Mouse (Mus musculus): ENCODE measurements around the gene Mff. TPM values are rescaled to one million over a fixed set of nuclear protein-coding genes. Genes with fewer than 3 reads are reported as not detected.
A peak's percentile ranks its signal among the peaks of the same experiment; 100 is the strongest.

Gene Mff
- polyA plus RNA-seq, 1 experiment from 2014 or later: 239 TPM

DNA sequence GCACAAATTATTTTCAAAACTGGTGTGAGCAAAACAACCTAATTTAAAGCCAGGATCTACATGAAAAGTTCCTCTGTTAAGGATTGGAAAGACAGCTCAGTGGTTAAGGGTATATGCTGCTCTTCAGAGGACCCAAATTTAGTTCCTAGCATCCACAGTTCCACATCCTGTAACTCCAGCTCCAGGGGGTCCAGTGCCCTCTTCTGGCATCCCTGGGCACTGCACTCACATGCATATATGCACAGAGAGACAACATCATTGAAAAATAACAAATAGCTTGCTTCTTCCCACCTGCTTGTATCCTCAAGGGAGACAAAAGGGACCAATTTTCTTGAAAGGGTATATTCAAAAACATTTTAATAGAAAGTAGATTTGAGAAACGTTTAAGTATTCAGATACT, 37.6 kb downstream of the Mff start:
- ATAC-seq (ENCODE audit: low FRiP score, low TSS enrichment): no peak
- Histone ChIP-seq H3K27me3 (ENCODE audit: control insufficient read depth, insufficient read depth, low read length) (no peaks in the 10 kb centered on the region), H3K36me3 (ENCODE audit: control insufficient read depth, insufficient read depth, low read length) (peaks cover 5% of the 10 kb centered on the region; the same call in 1 of the 2 replicates), H3K9ac (ENCODE audit: low read depth, low read length) (no peak overlapping the region), H3K4me1 (ENCODE audit: control insufficient read depth, insufficient read depth, low read length) (no peaks in the 10 kb centered on the region), H3K4me3 (ENCODE audit: low read length) (no peak overlapping the region), H3K4me2 (replicated peaks; ENCODE audit: low read depth, low read length) (no peak overlapping the region), H3K9me3 (ENCODE audit: control insufficient read depth, low read length) (no peaks in the 10 kb centered on the region), H3K27ac (ENCODE audit: low read depth, low read length) (no peak overlapping the region)
- 91% methylated on average over 1 of the region's 1 CpGs for WGBS

DNA sequence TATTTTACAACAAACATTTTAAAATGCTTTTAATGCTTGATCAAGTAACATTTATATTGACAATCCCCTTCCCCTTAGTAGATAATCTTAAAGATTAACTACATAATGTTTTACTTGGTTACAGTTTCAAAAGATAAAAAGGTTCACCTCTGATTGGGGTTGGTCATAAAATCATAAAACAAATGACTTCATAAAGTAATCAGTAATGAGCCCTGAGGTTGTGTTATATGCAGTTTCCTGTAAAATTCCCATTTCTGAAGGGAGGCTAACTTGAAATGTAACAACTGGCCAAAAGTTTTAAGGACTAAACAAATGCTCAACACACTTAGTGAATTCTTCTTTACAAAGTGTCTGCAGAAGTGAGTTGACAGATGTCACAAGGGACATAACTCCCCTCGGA, 41.5 kb downstream of the Mff start:
- H3K4me2 ChIP-seq (replicated peaks; ENCODE audit: low read depth, low read length): no peak overlapping the region
- WGBS: 38% methylated on average over 1 of the region's 1 CpGs
- no peak overlapping the region for H3K4me3 ChIP-seq (ENCODE audit: low read length)
- H3K27me3 ChIP-seq (ENCODE audit: control insufficient read depth, insufficient read depth, low read length): no peaks in the 10 kb centered on the region
- ATAC-seq (ENCODE audit: low FRiP score, low TSS enrichment): no peak
- H3K4me1 ChIP-seq (ENCODE audit: control insufficient read depth, insufficient read depth, low read length): no peaks in the 10 kb centered on the region
- peaks cover 5% of the 10 kb centered on the region; the same call in 1 of the 2 replicates for H3K36me3 ChIP-seq (ENCODE audit: control insufficient read depth, insufficient read depth, low read length)
- H3K27ac ChIP-seq (ENCODE audit: low read depth, low read length): peak overlapping the region; percentile 17; the same call in 1 of the 2 replicates
- no peak overlapping the region for H3K9ac ChIP-seq (ENCODE audit: low read depth, low read length)
- H3K9me3 ChIP-seq (ENCODE audit: control insufficient read depth, low read length): no peaks in the 10 kb centered on the region

DNA sequence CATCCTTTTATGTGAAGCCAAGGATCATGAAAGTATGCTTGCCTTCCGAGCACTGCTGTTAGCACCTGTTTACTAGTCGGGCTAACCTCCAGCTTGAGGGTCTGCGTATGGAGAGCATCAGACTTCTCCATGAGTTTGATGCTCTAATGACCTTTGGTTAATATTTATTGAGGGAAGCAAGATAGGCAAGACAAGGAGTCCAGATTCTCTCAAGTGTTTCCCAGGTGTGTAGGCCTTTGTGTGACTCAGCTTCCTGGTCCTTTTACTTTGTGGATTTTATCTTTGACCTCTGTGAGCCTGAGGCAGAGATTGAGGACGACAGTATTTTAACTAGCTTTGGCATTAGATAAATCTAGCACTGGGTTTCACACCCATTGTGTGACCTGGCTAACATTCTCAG, 42.0 kb downstream of the Mff start:
- Histone ChIP-seq H3K27me3 (ENCODE audit: control insufficient read depth, insufficient read depth, low read length) (no peaks in the 10 kb centered on the region), H3K36me3 (ENCODE audit: control insufficient read depth, insufficient read depth, low read length) (peaks cover 5% of the 10 kb centered on the region; the same call in 1 of the 2 replicates), H3K9me3 (ENCODE audit: control insufficient read depth, low read length) (no peaks in the 10 kb centered on the region), H3K4me2 (replicated peaks; ENCODE audit: low read depth, low read length) (no peak overlapping the region), H3K4me3 (ENCODE audit: low read length) (no peak overlapping the region), H3K4me1 (ENCODE audit: control insufficient read depth, insufficient read depth, low read length) (no peaks in the 10 kb centered on the region), H3K9ac (ENCODE audit: low read depth, low read length) (no peak overlapping the region), H3K27ac (ENCODE audit: low read depth, low read length) (peak overlapping the region; percentile 17; the same call in 1 of the 2 replicates)
- 54% methylated on average over 4 of the region's 4 CpGs for WGBS
- peak; percentile 43; the same call in 1 of the 2 replicates for ATAC-seq (ENCODE audit: low FRiP score, low TSS enrichment)

DNA sequence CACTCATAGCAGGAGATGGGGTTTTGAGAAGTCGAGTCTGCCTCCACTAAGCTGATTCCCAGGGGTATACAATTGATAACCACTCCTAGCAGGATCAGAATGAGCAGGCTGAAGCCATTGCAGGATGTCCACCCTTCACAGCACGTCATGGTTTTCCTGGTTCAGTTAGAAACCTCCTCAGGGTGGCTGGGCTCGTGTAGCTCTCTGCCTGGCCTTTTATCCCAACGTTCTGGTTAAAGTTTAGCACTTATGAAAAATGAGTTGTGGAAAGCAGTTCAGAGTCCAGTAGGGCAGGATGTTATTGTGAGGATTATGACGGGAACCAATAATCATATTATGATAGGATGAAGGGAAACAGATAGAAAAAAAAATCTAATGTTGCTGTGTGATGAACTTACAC, 43.6 kb downstream of the Mff start, which contains the start of gene Tm4sf20:
Gene Tm4sf20, minus strand, starts transcription at position 193 of the 400 bp plus-strand sequence.
- no peak within 1 kb of the TSS; the same call in 1 of the 2 replicates for H3K27ac ChIP-seq (ENCODE audit: low read depth, low read length)
- no peak for ATAC-seq (ENCODE audit: low FRiP score, low TSS enrichment)
- H3K4me2 ChIP-seq (replicated peaks; ENCODE audit: low read depth, low read length): 0 out of 2 replicates have a peak within 1 kb of the TSS, but pooled peaks have one; percentile 8
- no peaks in the 10 kb centered on the region for H3K9me3 ChIP-seq (ENCODE audit: control insufficient read depth, low read length)
- H3K4me1 ChIP-seq (ENCODE audit: control insufficient read depth, insufficient read depth, low read length): no peaks in the 10 kb centered on the region
- H3K9ac ChIP-seq (ENCODE audit: low read depth, low read length): no peak within 1 kb of the TSS
- WGBS: 57% methylated on average over 5 of the region's 5 CpGs
- H3K27me3 ChIP-seq (ENCODE audit: control insufficient read depth, insufficient read depth, low read length): no peaks in the 10 kb centered on the region
- no peaks in the 10 kb centered on the region for H3K36me3 ChIP-seq (ENCODE audit: control insufficient read depth, insufficient read depth, low read length)
- H3K4me3 ChIP-seq (ENCODE audit: low read length): no peak within 1 kb of the TSS

DNA sequence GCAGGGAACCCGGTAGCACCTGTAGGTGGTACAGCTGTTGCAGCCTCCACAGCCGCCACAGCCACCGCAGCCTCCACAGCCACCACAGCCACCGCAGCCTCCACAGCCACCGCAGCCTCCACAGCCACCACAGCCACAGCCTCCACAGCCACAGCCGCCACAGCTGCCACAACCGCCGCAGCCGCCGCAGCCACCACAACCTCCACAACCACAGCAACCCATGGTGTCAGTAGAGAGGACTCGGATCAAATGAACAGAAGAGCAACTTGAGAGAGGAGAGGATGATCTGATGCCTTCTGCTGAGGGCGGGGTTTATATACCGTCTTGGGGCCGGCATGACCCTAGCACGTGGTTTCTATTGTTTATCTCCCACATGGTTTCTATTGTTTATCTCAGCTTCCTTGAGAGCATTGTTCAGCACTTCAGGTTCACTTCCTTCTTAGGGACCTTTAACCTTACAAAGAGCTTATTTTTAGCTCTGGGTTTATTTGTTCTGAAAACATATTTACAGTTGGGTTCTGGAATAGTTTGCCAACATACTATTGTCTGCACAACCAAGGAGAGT, 46.4 kb downstream of the Mff start, which contains the start of gene Gm47791:
Gene Gm47791, minus strand, starts transcription at position 222 of the 565 bp plus-strand sequence.
- H3K9ac ChIP-seq (ENCODE audit: low read depth, low read length): no peak within 1 kb of the TSS
- H3K27me3 ChIP-seq (ENCODE audit: control insufficient read depth, insufficient read depth, low read length): no peaks in the 10 kb centered on the region
- ATAC-seq (ENCODE audit: low FRiP score, low TSS enrichment): no peak
- H3K36me3 ChIP-seq (ENCODE audit: control insufficient read depth, insufficient read depth, low read length): no peaks in the 10 kb centered on the region
- 90% methylated on average over 15 of the region's 15 CpGs for WGBS
- no peak within 1 kb of the TSS for H3K4me3 ChIP-seq (ENCODE audit: low read length)
- H3K9me3 ChIP-seq (ENCODE audit: control insufficient read depth, low read length): no peaks in the 10 kb centered on the region
- no peak within 1 kb of the TSS for H3K27ac ChIP-seq (ENCODE audit: low read depth, low read length)
- no peaks in the 10 kb centered on the region for H3K4me1 ChIP-seq (ENCODE audit: control insufficient read depth, insufficient read depth, low read length)
- H3K4me2 ChIP-seq (replicated peaks; ENCODE audit: low read depth, low read length): no peak within 1 kb of the TSS

DNA sequence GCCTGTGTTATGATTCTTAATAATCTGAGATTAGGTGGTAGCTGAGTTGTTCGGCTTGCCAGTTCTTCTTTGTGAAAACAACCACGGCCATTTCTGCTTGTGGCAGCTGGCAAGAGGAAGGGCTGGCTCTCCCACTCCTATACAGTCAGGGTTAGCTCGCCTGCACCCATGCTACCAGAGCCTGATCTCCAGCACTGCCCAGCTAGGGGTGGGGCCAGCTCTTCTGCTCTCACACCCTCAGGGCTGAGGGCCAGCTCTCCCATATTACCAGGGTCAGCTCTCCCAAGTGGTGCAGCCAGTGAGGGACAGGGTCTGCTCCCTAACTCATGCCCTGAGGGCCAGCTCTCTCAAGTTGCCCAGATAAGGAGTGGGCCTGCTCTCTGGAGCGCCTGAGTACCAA, 47.7 kb downstream of the Mff start:
- 86% methylated on average over 4 of the region's 4 CpGs for WGBS
- no peak overlapping the region for H3K4me3 ChIP-seq (ENCODE audit: low read length)
- no peaks in the 10 kb centered on the region for H3K27me3 ChIP-seq (ENCODE audit: control insufficient read depth, insufficient read depth, low read length)
- no peak overlapping the region for H3K9ac ChIP-seq (ENCODE audit: low read depth, low read length)
- 0 out of 2 replicates have a peak, but pooled peaks have one; percentile 57 for ATAC-seq (ENCODE audit: low FRiP score, low TSS enrichment)
- no peaks in the 10 kb centered on the region for H3K36me3 ChIP-seq (ENCODE audit: control insufficient read depth, insufficient read depth, low read length)
- H3K4me2 ChIP-seq (replicated peaks; ENCODE audit: low read depth, low read length): no peak overlapping the region
- H3K4me1 ChIP-seq (ENCODE audit: control insufficient read depth, insufficient read depth, low read length): no peaks in the 10 kb centered on the region
- no peak overlapping the region for H3K27ac ChIP-seq (ENCODE audit: low read depth, low read length)
- no peaks in the 10 kb centered on the region for H3K9me3 ChIP-seq (ENCODE audit: control insufficient read depth, low read length)

DNA sequence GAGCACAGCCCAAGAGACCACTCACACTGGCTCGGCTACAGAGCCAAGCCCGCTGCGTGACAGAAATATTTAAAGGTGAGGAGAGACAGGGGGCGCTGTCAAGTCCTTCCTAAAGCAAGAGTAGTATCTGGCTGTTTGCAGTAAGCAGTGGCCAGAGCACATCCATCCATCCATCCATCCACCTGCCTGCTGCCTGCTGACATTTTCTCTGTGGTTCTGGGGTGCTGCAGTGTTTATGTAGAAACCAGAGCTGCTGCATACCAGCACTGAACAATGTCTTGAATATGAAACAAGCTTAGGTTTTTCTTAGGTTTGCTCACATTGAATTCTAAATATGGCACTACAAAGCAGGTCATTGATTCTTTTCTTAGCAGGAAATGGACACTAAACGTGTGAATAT, 48.5 kb downstream of the Mff start:
- H3K9me3 ChIP-seq (ENCODE audit: control insufficient read depth, low read length): no peaks in the 10 kb centered on the region
- WGBS: 76% methylated on average over 5 of the region's 5 CpGs
- no peak overlapping the region for H3K27ac ChIP-seq (ENCODE audit: low read depth, low read length)
- H3K9ac ChIP-seq (ENCODE audit: low read depth, low read length): no peak overlapping the region
- ATAC-seq (ENCODE audit: low FRiP score, low TSS enrichment): no peak
- no peaks in the 10 kb centered on the region for H3K36me3 ChIP-seq (ENCODE audit: control insufficient read depth, insufficient read depth, low read length)
- no peak overlapping the region for H3K4me2 ChIP-seq (replicated peaks; ENCODE audit: low read depth, low read length)
- no peaks in the 10 kb centered on the region for H3K27me3 ChIP-seq (ENCODE audit: control insufficient read depth, insufficient read depth, low read length)
- H3K4me3 ChIP-seq (ENCODE audit: low read length): no peak overlapping the region
- no peaks in the 10 kb centered on the region for H3K4me1 ChIP-seq (ENCODE audit: control insufficient read depth, insufficient read depth, low read length)

DNA sequence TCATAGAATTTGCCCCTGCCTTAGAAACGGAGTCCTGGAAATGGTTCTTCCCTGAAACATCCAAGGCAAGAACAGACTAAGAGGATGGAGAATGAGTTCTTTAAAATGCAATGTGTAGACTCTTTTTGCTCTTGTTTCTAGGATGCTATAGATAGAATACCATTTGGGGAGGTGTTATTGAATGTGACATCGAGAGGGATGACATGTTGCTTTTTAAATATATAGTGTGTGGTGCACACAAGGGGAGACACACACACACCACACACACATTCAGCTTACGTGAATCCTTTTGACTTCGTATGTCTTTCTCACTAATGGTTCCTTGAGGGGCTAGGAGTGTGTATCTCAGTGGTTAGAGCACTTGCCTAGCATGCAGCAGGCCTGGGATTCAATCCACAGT, 50.6 kb downstream of the Mff start:
- Histone ChIP-seq H3K4me3 (ENCODE audit: low read length) (no peak overlapping the region), H3K27me3 (ENCODE audit: control insufficient read depth, insufficient read depth, low read length) (no peaks in the 10 kb centered on the region), H3K9ac (ENCODE audit: low read depth, low read length) (no peak overlapping the region), H3K9me3 (ENCODE audit: control insufficient read depth, low read length) (no peaks in the 10 kb centered on the region), H3K27ac (ENCODE audit: low read depth, low read length) (no peak overlapping the region), H3K4me2 (replicated peaks; ENCODE audit: low read depth, low read length) (no peak overlapping the region), H3K36me3 (ENCODE audit: control insufficient read depth, insufficient read depth, low read length) (no peaks in the 10 kb centered on the region), H3K4me1 (ENCODE audit: control insufficient read depth, insufficient read depth, low read length) (no peaks in the 10 kb centered on the region)
- no peak for ATAC-seq (ENCODE audit: low FRiP score, low TSS enrichment)
- 91% methylated on average over 4 of the region's 4 CpGs for WGBS

DNA sequence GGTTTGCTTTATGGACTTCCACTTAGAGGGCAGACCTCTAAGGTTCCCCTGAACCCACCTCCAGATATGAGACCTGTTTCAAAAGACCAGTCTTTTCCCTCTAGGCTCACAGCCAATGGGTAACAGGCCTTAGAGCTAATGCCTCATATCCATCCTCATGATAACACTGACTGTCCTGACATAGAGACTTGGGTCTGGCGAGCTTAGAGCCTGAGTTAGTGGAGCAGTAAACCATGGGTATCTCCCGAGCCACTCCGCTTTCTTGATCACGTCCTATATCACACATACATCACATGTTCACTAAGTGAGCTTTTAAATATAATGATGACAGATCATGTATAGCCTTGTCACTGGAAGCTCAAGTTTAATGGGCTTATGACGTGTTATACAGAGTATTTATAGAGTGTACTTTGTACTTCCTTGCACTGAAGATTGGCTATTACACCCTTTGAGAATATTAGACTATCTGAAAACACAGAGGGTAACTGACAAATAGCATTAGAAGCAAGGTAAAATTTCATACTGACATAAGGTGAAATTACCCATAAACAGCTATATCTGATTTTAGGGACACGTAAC, 54.8 kb downstream of the Mff start:
- Histone ChIP-seq H3K4me2 (replicated peaks; ENCODE audit: low read depth, low read length) (no peak overlapping the region), H3K36me3 (ENCODE audit: control insufficient read depth, insufficient read depth, low read length) (no peaks in the 10 kb centered on the region), H3K4me1 (ENCODE audit: control insufficient read depth, insufficient read depth, low read length) (no peaks in the 10 kb centered on the region), H3K27ac (ENCODE audit: low read depth, low read length) (no peak overlapping the region), H3K9ac (ENCODE audit: low read depth, low read length) (no peak overlapping the region), H3K4me3 (ENCODE audit: low read length) (no peak overlapping the region), H3K27me3 (ENCODE audit: control insufficient read depth, insufficient read depth, low read length) (no peaks in the 10 kb centered on the region), H3K9me3 (ENCODE audit: control insufficient read depth, low read length) (no peaks in the 10 kb centered on the region)
- WGBS: 87% methylated on average over 6 of the region's 6 CpGs
- no peak for ATAC-seq (ENCODE audit: low FRiP score, low TSS enrichment)

Data from kidney, embryonic 14.5 days (tissue).